Mouse (Mus musculus): ENCODE data around the gene Btaf1.
A peak's percentile ranks its signal among the peaks of the same experiment; 100 is the strongest.
"Not testable (repeated sequence)": the region's sequence is repeated elsewhere in the genome, so short reads cannot be mapped to it uniquely, and the experiment has no call there.

Gene Btaf1

GRCm38 (mm10) chr19:36922936-36923335 lies 2.9 kb upstream of the Btaf1 start:
- DNase-seq (ENCODE audit: low spot score) = no peak

GRCm38 (mm10) chr19:36926553-36927236 lies 816 bp downstream of the Btaf1 start:
- DNase-seq (ENCODE audit: low spot score) = no peak

GRCm38 (mm10) chr19:36927800-36928361 lies 2.0 kb downstream of the Btaf1 start:
- no peak for DNase-seq (ENCODE audit: low spot score)

- DNase-seq (ENCODE audit: low spot score) = no peak
Observed at GRCm38 (mm10) chr19:36929816-36930215, 3.9 kb downstream of the Btaf1 start.

- no peak for DNase-seq (ENCODE audit: low spot score)
Observed at GRCm38 (mm10) chr19:36932097-36932496, 6.2 kb downstream of the Btaf1 start.

GRCm38 (mm10) chr19:36932613-36933012 lies 6.7 kb downstream of the Btaf1 start:
- no peak for DNase-seq (ENCODE audit: low spot score)

GRCm38 (mm10) chr19:36936285-36936684 lies 10.4 kb downstream of the Btaf1 start:
- no peak for DNase-seq (ENCODE audit: low spot score)

- DNase-seq (ENCODE audit: low spot score) = no peak
Observed at GRCm38 (mm10) chr19:36938008-36938407, 12.1 kb downstream of the Btaf1 start.

- no peak for DNase-seq (ENCODE audit: low spot score)
Observed at GRCm38 (mm10) chr19:36940064-36940463, 14.2 kb downstream of the Btaf1 start.

GRCm38 (mm10) chr19:36953637-36954206 lies 27.8 kb downstream of the Btaf1 start:
- no peak for DNase-seq (ENCODE audit: low spot score)

GRCm38 (mm10) chr19:36958331-36958730 lies 32.5 kb downstream of the Btaf1 start:
- DNase-seq (ENCODE audit: low spot score) = no peak

GRCm38 (mm10) chr19:36961320-36961719 lies 35.4 kb downstream of the Btaf1 start:
- DNase-seq (ENCODE audit: low spot score) = no peak

GRCm38 (mm10) chr19:36962544-36963260 lies 36.8 kb downstream of the Btaf1 start:
- not testable (repeated sequence) for DNase-seq (ENCODE audit: low spot score)

GRCm38 (mm10) chr19:37004557-37004956 lies 78.7 kb downstream of the Btaf1 start:
- DNase-seq (ENCODE audit: low spot score) = no peak

GRCm38 (mm10) chr19:37009878-37010281 lies 84.0 kb downstream of the Btaf1 start:
- DNase-seq (ENCODE audit: low spot score) = no peak

- DNase-seq (ENCODE audit: low spot score) = no peak
Observed at GRCm38 (mm10) chr19:37013461-37013860, 87.6 kb downstream of the Btaf1 start.

GRCm38 (mm10) chr19:37014173-37014939 lies 88.5 kb downstream of the Btaf1 start:
- no peak for DNase-seq (ENCODE audit: low spot score)

- DNase-seq (ENCODE audit: low spot score) = no peak
Observed at GRCm38 (mm10) chr19:37016890-37017289, 91.0 kb downstream of the Btaf1 start.

GRCm38 (mm10) chr19:37018411-37018810 lies 92.5 kb downstream of the Btaf1 start:
- DNase-seq (ENCODE audit: low spot score) = peak; percentile 37

GRCm38 (mm10) chr19:37018931-37019330 lies 93.1 kb downstream of the Btaf1 start:
- no peak for DNase-seq (ENCODE audit: low spot score)

GRCm38 (mm10) chr19:37020531-37020930 lies 94.7 kb downstream of the Btaf1 start:
- DNase-seq (ENCODE audit: low spot score) = no peak

- no peak for DNase-seq (ENCODE audit: low spot score)
Observed at GRCm38 (mm10) chr19:37020951-37021350, 95.1 kb downstream of the Btaf1 start.
